Mouse (Mus musculus) midbrain, embryonic 13.5 days (tissue): ENCODE measurements around the gene Pcyt2. TPM values are rescaled to one million over a fixed set of nuclear protein-coding genes. Genes with fewer than 3 reads are reported as not detected.

Experiments used
- ATAC-seq: fragments of 200-750 bp; cut with Nextera tagmentation; 2 replicates; pipeline ENCODE4 v1.8.0; 2017; ENCODE audit warnings: mild to moderate bottlenecking, moderate TSS enrichment, moderate library complexity
- H3K27ac ChIP-seq: fragments of 300-500 bp; sonication (generic); 2 replicates; pipeline ENCODE4 v1.5.1; 2015; ENCODE audit warnings: inconsistent platforms, mild to moderate bottlenecking, moderate library complexity
- H3K27me3 ChIP-seq: fragments of 300-500 bp; sonication (generic); 2 replicates; pipeline ENCODE4 v1.6.1; 2015; ENCODE audit warnings: mild to moderate bottlenecking, inconsistent platforms
- H3K36me3 ChIP-seq: fragments of 300-500 bp; sonication (generic); 2 replicates; pipeline ENCODE4 v1.6.1; 2015; ENCODE audit warnings: mild to moderate bottlenecking, inconsistent platforms
- H3K4me1 ChIP-seq: fragments of 300-500 bp; sonication (generic); replicated peaks from 2 replicates; pipeline ENCODE4 v1.6.1; 2015; ENCODE audit warnings: inconsistent platforms
- H3K4me2 ChIP-seq: fragments of 300-500 bp; sonication (generic); replicated peaks from 2 replicates; pipeline ENCODE4 v1.6.1; 2015; ENCODE audit warnings: moderate library complexity, mild to moderate bottlenecking, inconsistent platforms
- H3K4me3 ChIP-seq: fragments of 300-500 bp; sonication (generic); replicated peaks from 2 replicates; pipeline ENCODE4 v1.5.1; 2015; ENCODE audit warnings: mild to moderate bottlenecking, inconsistent platforms
- H3K9ac ChIP-seq: fragments of 300-500 bp; sonication (generic); replicated peaks from 2 replicates; pipeline ENCODE4 v1.6.1; 2015; ENCODE audit warnings: mild to moderate bottlenecking, inconsistent platforms
- H3K9me3 ChIP-seq: fragments of 300-500 bp; sonication (generic); 2 replicates; pipeline ENCODE4 v1.6.1; 2016; ENCODE audit warnings: mild to moderate bottlenecking, inconsistent platforms
- WGBS: fragments of 180-500 bp; shearing (Covaris S2); methylation state at CpG from one replicate; pipeline ENCODE4 v1.1.7; 2015; 5-methylcytosine and 5-hydroxymethylcytosine counted together
- polyA plus RNA-seq: library from polyadenylated mRNA; unstranded; fragments of >200 nt; fragmentation: Nextera tagmentation; extraction: Ambion mirVana; gene quantifications from 2 replicates; pipeline ENCODE4 v1.2.1, GENCODE M21; 2015

Pcyt2 gene
- polyA plus RNA-seq = 167 TPM in 2 replicates

- ATAC-seq = peak; percentile 93
- no peaks in the 10 kb centered on the region for H3K27me3 ChIP-seq
- peaks cover 26% of the 10 kb centered on the region for H3K4me1 ChIP-seq
- H3K9ac ChIP-seq = peak within 1 kb of the TSS; percentile 87
- peak within 1 kb of the TSS; percentile 71 for H3K4me2 ChIP-seq
- H3K9me3 ChIP-seq = no peaks in the 10 kb centered on the region
- H3K27ac ChIP-seq = peak within 1 kb of the TSS; percentile 79
- peaks cover 66% of the 10 kb centered on the region for H3K36me3 ChIP-seq
- H3K4me3 ChIP-seq = peak within 1 kb of the TSS; percentile 70
- under 1% methylated on average over 56 of the region's 56 CpGs for WGBS
Measured at GRCm38 (mm10) chr11:120617519-120618112, at the start of gene Pcyt2. TSS of gene Pcyt2 (minus strand) at chr11:120617936.

DNA sequence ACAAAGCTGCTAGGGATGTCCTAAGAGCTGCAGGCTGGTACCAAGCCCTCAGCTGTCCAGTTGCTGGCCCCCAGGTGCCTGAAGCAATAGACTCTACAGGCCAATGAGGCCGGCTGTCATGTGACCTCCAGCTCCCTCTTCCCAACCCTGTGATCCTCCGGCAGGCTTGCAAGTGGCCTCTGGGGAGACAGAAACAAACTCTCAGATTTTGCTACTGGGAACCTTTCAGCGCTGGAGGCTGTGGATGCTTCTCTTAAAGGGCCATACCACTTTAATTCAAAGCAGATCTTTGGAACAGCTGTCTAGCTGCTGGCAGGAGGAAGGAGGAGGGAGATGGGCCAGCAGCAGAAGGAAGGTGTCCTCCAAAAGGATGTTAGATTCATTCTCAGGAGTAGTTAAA, 48.9 kb upstream of the Pcyt2 start:
- Histone ChIP-seq H3K4me2 (no peak overlapping the region), H3K27ac (no peak overlapping the region), H3K4me3 (no peak overlapping the region), H3K9ac (no peak overlapping the region), H3K4me1 (peaks cover 6% of the 10 kb centered on the region), H3K27me3 (peaks cover 38% of the 10 kb centered on the region), H3K9me3 (no peaks in the 10 kb centered on the region), H3K36me3 (no peaks in the 10 kb centered on the region)
- no peak for ATAC-seq
- WGBS = 4% methylated on average over 3 of the region's 3 CpGs

DNA sequence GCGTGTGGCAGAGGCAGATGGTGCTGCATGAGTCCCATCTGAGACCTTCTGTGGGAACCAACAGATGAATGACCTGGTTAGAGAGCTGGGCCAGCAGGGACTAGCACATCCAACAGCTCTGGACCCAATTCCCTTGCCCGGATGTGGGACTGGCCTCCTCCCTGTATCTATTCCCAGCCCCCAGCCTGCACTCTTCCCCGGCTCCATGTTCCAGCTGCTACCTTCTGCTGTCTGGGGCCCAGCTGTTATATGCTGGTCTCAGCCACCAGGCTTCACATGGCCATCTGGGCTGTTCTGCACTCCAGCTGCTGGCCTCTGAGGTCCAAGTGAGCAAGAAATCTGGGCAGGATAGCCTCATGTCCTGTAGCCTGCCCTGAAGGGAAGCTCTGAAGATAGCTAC, 47.7 kb upstream of the Pcyt2 start:
- ATAC-seq = no peak
- no peaks in the 10 kb centered on the region for H3K9me3 ChIP-seq
- H3K27me3 ChIP-seq = peaks cover 50% of the 10 kb centered on the region
- 81% methylated on average over 3 of the region's 3 CpGs for WGBS
- H3K9ac ChIP-seq = no peak overlapping the region
- H3K4me1 ChIP-seq = peaks cover 16% of the 10 kb centered on the region
- no peak overlapping the region for H3K27ac ChIP-seq
- H3K36me3 ChIP-seq = no peaks in the 10 kb centered on the region
- H3K4me3 ChIP-seq = no peak overlapping the region
- no peak overlapping the region for H3K4me2 ChIP-seq

DNA sequence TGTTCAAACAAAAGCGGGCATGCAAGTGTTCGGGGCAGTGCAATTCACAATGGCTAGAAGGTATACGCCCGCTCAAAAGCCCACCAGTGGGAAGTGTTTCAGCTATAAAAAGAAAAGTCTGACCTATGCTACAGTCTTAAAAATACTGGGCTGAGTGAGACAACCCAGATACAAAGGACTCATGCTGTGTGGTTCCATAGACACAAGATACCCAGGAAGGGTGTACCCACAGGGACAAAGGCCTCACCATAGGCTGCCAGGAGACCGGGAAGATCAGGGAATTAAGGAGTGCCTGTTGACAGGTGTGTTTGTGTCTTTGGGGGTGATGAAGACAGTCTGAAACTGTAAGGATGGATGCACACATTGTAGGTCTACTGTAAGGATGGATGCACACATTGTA, 46.0 kb upstream of the Pcyt2 start:
- H3K4me1 ChIP-seq = peaks cover 25% of the 10 kb centered on the region
- ATAC-seq = no peak
- no peaks in the 10 kb centered on the region for H3K36me3 ChIP-seq
- H3K9me3 ChIP-seq = no peaks in the 10 kb centered on the region
- H3K9ac ChIP-seq = no peak overlapping the region
- H3K4me3 ChIP-seq = no peak overlapping the region
- H3K4me2 ChIP-seq = no peak overlapping the region
- WGBS = 53% methylated on average over 5 of the region's 5 CpGs
- H3K27me3 ChIP-seq = peaks cover 67% of the 10 kb centered on the region
- no peak overlapping the region for H3K27ac ChIP-seq

DNA sequence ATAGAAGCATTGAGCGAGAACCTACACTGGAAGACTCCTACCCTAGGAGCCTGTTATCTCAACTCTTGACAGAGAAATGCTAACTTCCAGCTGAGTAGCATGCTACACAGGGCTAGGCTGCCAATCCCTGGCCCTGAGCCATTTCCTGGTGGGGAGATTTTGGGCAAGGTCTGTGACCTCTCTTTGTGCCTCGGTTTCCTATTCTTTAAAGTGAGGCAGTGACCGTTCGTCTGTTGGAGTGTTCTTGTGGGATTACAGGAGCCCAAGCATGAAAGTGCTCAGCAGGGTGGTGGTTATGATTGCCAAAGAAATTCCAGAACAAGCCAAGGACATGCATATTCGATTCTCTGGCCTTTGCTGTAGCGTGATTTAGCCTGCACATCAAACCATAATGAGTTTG, 45.0 kb upstream of the Pcyt2 start:
- ATAC-seq = no peak
- H3K9ac ChIP-seq = no peak overlapping the region
- no peak overlapping the region for H3K4me2 ChIP-seq
- H3K27me3 ChIP-seq = peaks cover 76% of the 10 kb centered on the region
- WGBS = 22% methylated on average over 6 of the region's 6 CpGs
- H3K4me1 ChIP-seq = peaks cover 25% of the 10 kb centered on the region
- H3K36me3 ChIP-seq = no peaks in the 10 kb centered on the region
- no peaks in the 10 kb centered on the region for H3K9me3 ChIP-seq
- H3K27ac ChIP-seq = no peak overlapping the region
- H3K4me3 ChIP-seq = no peak overlapping the region

- Histone ChIP-seq H3K27me3 (peaks cover 93% of the 10 kb centered on the region), H3K36me3 (no peaks in the 10 kb centered on the region), H3K4me1 (peaks cover 19% of the 10 kb centered on the region), H3K27ac (no peak within 1 kb of the TSS), H3K9me3 (no peaks in the 10 kb centered on the region), H3K4me3 (peak within 1 kb of the TSS; percentile 38), H3K4me2 (peak within 1 kb of the TSS; percentile 60), H3K9ac (no peak within 1 kb of the TSS)
- under 1% methylated on average over 35 of the region's 35 CpGs for WGBS
- ATAC-seq = no peak
Measured at GRCm38 (mm10) chr11:120661076-120661460, 43.3 kb upstream of the Pcyt2 start, which contains the start of gene Notum. TSS of gene Notum (minus strand) at chr11:120661175.

GRCm38 (mm10) chr11:120660301-120661075, 42.8 kb upstream of the Pcyt2 start:
- Histone ChIP-seq H3K36me3 (no peaks in the 10 kb centered on the region), H3K27ac (no peak overlapping the region), H3K4me3 (peak overlapping the region; percentile 38), H3K27me3 (peaks cover 97% of the 10 kb centered on the region), H3K9me3 (no peaks in the 10 kb centered on the region), H3K4me2 (peak overlapping the region; percentile 60), H3K4me1 (peaks cover 19% of the 10 kb centered on the region), H3K9ac (no peak overlapping the region)
- peak; percentile 51; the same call in 1 of the 2 replicates for ATAC-seq
- under 1% methylated on average over 95 of the region's 95 CpGs for WGBS

- peaks cover 90% of the 10 kb centered on the region for H3K27me3 ChIP-seq
- no peaks in the 10 kb centered on the region for H3K36me3 ChIP-seq
- peak overlapping the region; percentile 38 for H3K4me3 ChIP-seq
- WGBS = 3% methylated on average over 49 of the region's 50 CpGs
- H3K9me3 ChIP-seq = no peaks in the 10 kb centered on the region
- no peak overlapping the region for H3K27ac ChIP-seq
- peak; percentile 32; the same call in 1 of the 2 replicates for ATAC-seq
- peak overlapping the region; percentile 60 for H3K4me2 ChIP-seq
- no peak overlapping the region for H3K9ac ChIP-seq
- peaks cover 19% of the 10 kb centered on the region for H3K4me1 ChIP-seq
Measured at GRCm38 (mm10) chr11:120659509-120660300, 42.0 kb upstream of the Pcyt2 start.

DNA sequence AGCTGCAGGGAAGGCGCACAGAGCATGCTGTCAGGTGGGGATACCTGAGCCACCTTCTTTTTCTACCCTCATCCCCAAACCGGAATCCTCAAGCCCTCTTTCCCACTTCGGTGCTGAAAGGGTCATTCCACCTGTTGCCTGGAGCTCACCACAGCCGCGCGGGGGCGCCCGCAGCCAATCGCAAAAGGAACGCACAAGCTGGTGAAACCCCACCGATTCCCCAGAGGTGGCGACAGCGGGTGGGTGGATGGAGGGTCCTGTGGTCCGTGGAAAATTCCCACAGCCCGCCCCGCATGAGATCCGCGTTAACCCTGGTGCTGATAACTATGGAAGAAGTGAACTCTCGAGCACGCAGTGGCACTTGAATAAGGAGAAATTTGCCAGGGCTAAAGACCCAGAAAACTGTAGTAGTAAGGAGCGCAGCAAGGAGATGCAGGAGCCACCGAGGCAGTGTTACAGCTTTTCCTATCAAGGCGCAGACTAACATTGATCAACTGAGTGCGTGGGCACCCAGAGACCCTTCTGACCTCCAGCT, 41.2 kb upstream of the Pcyt2 start:
- Histone ChIP-seq H3K27ac (no peak overlapping the region), H3K4me2 (no peak overlapping the region), H3K36me3 (no peaks in the 10 kb centered on the region), H3K9me3 (no peaks in the 10 kb centered on the region), H3K27me3 (peaks cover 88% of the 10 kb centered on the region), H3K4me3 (no peak overlapping the region), H3K9ac (no peak overlapping the region), H3K4me1 (peaks cover 19% of the 10 kb centered on the region)
- ATAC-seq = no peak
- WGBS = 3% methylated on average over 24 of the region's 24 CpGs

- no peak for ATAC-seq
- no peaks in the 10 kb centered on the region for H3K36me3 ChIP-seq
- H3K27me3 ChIP-seq = peaks cover 73% of the 10 kb centered on the region
- H3K4me2 ChIP-seq = no peak overlapping the region
- H3K4me3 ChIP-seq = no peak overlapping the region
- H3K9ac ChIP-seq = no peak overlapping the region
- peaks cover 19% of the 10 kb centered on the region for H3K4me1 ChIP-seq
- WGBS = 94% methylated on average over 4 of the region's 4 CpGs
- H3K9me3 ChIP-seq = no peaks in the 10 kb centered on the region
- no peak overlapping the region for H3K27ac ChIP-seq
Measured at GRCm38 (mm10) chr11:120657301-120657700, 39.6 kb upstream of the Pcyt2 start.

DNA sequence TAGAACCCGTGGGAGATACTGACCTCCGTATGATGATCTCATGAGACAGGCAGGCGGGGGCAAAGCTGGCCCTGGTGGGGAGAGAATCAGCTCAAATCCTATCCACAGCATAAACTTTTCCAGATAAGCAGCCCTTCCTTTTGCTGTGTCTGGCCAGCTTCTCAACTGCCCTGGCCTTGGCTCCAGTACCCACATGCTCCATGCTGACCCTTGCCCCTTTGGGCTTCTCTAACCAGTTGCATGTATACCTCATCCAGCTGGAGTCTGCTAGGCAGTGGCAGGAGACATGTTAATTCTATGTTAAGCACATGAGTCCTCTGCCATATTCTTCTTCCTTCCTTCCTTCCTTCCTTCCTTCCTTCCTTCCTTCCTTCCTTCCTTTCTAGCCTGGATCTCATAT, 37.0 kb upstream of the Pcyt2 start:
- Histone ChIP-seq H3K27me3 (peaks cover 50% of the 10 kb centered on the region), H3K9ac (no peak overlapping the region), H3K4me3 (no peak overlapping the region), H3K4me2 (no peak overlapping the region), H3K36me3 (no peaks in the 10 kb centered on the region), H3K27ac (no peak overlapping the region), H3K9me3 (no peaks in the 10 kb centered on the region), H3K4me1 (peaks cover 3% of the 10 kb centered on the region)
- ATAC-seq = no peak
- 83% methylated on average over 3 of the region's 3 CpGs for WGBS

DNA sequence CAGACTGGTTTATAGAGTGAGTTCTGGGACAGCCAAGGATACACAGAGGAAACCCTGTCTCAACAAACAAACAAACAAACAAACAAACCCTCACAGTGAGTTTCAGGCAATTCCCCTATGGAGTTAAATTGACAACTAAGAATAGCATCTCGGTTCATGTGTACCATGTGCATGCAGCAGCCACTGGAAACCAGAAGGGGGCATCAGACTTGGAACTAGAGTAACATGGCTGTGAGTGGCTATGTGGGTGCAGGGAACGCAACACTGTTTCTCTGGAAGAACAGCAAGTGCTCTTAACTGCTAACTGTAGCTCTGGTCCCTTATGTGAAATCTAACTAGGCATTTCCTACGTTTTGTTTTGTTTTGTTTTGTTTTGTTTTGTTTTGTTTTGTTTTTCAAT, 34.1 kb upstream of the Pcyt2 start:
- Histone ChIP-seq H3K9ac (no peak overlapping the region), H3K9me3 (no peaks in the 10 kb centered on the region), H3K36me3 (no peaks in the 10 kb centered on the region), H3K4me1 (peaks cover 9% of the 10 kb centered on the region), H3K27ac (no peak overlapping the region), H3K4me3 (no peak overlapping the region), H3K27me3 (peaks cover 34% of the 10 kb centered on the region), H3K4me2 (no peak overlapping the region)
- no peak for ATAC-seq
- 69% methylated on average over 3 of the region's 3 CpGs for WGBS
